Mouse (Mus musculus): ENCODE data around the gene Spry1.
A peak's percentile ranks its signal among the peaks of the same experiment; 100 is the strongest.

Spry1 gene

GRCm38 (mm10) chr3:37641796-37642680, 2.3 kb downstream of the Spry1 start:
- DNase-seq (ENCODE audit: inconsistent ontology term) = peak; percentile 57

GRCm38 (mm10) chr3:37642681-37643214, 3.0 kb downstream of the Spry1 start:
- DNase-seq (ENCODE audit: inconsistent ontology term) = no peak

GRCm38 (mm10) chr3:37643411-37643810, 3.7 kb downstream of the Spry1 start:
- no peak for DNase-seq (ENCODE audit: inconsistent ontology term)

- no peak for DNase-seq (ENCODE audit: inconsistent ontology term)
These were observed 4.2 kb downstream of the Spry1 start for GRCm38 (mm10) chr3:37643903-37644302.

GRCm38 (mm10) chr3:37645061-37645460, 5.3 kb downstream of the Spry1 start:
- DNase-seq (ENCODE audit: inconsistent ontology term) = no peak

GRCm38 (mm10) chr3:37646221-37646620, 6.5 kb downstream of the Spry1 start:
- no peak for DNase-seq (ENCODE audit: inconsistent ontology term)

GRCm38 (mm10) chr3:37647225-37647624, 7.5 kb downstream of the Spry1 start:
- DNase-seq (ENCODE audit: inconsistent ontology term) = no peak

GRCm38 (mm10) chr3:37648244-37648643, 8.5 kb downstream of the Spry1 start:
- DNase-seq (ENCODE audit: inconsistent ontology term) = no peak

GRCm38 (mm10) chr3:37649281-37649680, 9.5 kb downstream of the Spry1 start:
- DNase-seq (ENCODE audit: inconsistent ontology term) = no peak

GRCm38 (mm10) chr3:37652537-37652936, 12.8 kb downstream of the Spry1 start:
- no peak for DNase-seq (ENCODE audit: inconsistent ontology term)

- DNase-seq (ENCODE audit: inconsistent ontology term) = peak; percentile 95
These were observed 14.4 kb downstream of the Spry1 start for GRCm38 (mm10) chr3:37653935-37654729.

GRCm38 (mm10) chr3:37654787-37655186, 15.0 kb downstream of the Spry1 start:
- no peak for DNase-seq (ENCODE audit: inconsistent ontology term)

GRCm38 (mm10) chr3:37655933-37656633, 16.3 kb downstream of the Spry1 start:
- no peak for DNase-seq (ENCODE audit: inconsistent ontology term)

GRCm38 (mm10) chr3:37657009-37657408, 17.3 kb downstream of the Spry1 start:
- DNase-seq (ENCODE audit: inconsistent ontology term) = peak; percentile 77

- no peak for DNase-seq (ENCODE audit: inconsistent ontology term)
These were observed 18.4 kb downstream of the Spry1 start for GRCm38 (mm10) chr3:37658155-37658554.

GRCm38 (mm10) chr3:37659621-37660020, 19.9 kb downstream of the Spry1 start:
- no peak for DNase-seq (ENCODE audit: inconsistent ontology term)

GRCm38 (mm10) chr3:37666291-37667118, 26.8 kb downstream of the Spry1 start:
- DNase-seq (ENCODE audit: inconsistent ontology term) = peak; percentile 53

- DNase-seq (ENCODE audit: inconsistent ontology term) = no peak
These were observed 27.3 kb downstream of the Spry1 start for GRCm38 (mm10) chr3:37667119-37667467.

GRCm38 (mm10) chr3:37667736-37668135, 28.0 kb downstream of the Spry1 start:
- DNase-seq (ENCODE audit: inconsistent ontology term) = no peak

GRCm38 (mm10) chr3:37668652-37669051, 28.9 kb downstream of the Spry1 start:
- DNase-seq (ENCODE audit: inconsistent ontology term) = no peak

- no peak for DNase-seq (ENCODE audit: inconsistent ontology term)
These were observed 29.4 kb downstream of the Spry1 start for GRCm38 (mm10) chr3:37669100-37669499.
